ENCODE assay signal across 19 mouse cellular contexts in genomic region chr6:140577822-140578170, GRCm38 (mm10). TPM values are rescaled to one million over a fixed set of nuclear protein-coding genes. Genes with fewer than 3 reads are reported as not detected.
DNase-seq lines count a peak whose midpoint lies in the region; ATAC-seq and TF ChIP-seq lines count a peak whose summit lies in the region.
"Had no signal": no experiment of that assay in that cellular context is flagged by ENCODE, and none has a peak within 500 bp of the region (broad histone marks: within the 10 kb centered on the region; RNA-seq: fewer than 3 reads in every experiment).

No protein-coding gene starts in this region.

- peaks cover 26% of the 10 kb centered on the region; the same call in 1 of the 2 replicates for H3K36me3 ChIP-seq in liver, embryonic 12.5 days
- peaks cover 0 to 9% of the 10 kb centered on the region in 2 experiments; a peak in 1 of 4 replicates for H3K36me3 ChIP-seq in MEL (ENCODE audit: control insufficient read depth in 1 of 2, insufficient read depth in 2 of 2, low read length in 2 of 2)
- no peaks in the 10 kb centered on the region for H3K36me3 ChIP-seq in liver, embryonic 14.5 days (replicated peaks; ENCODE audit: control insufficient read depth, insufficient read depth, low read depth)
- peaks cover 27% of the 10 kb centered on the region for H3K36me3 ChIP-seq in hindbrain, embryonic 16.5 days (ENCODE audit: control insufficient read depth, insufficient read depth, low read length)

- no peak for TF ChIP-seq EP300 in MEL (IDR thresholded peaks at IDR 0.05; ENCODE audit: low read depth in 1 of 2, low read length in 2 of 2)
- TF ChIP-seq EP300 in liver, embryonic 14.5 days (IDR thresholded peaks at IDR 0.05; ENCODE audit: low read depth) = no peak

- H3K4me2 ChIP-seq in liver, embryonic 12.5 days = no peak overlapping the region
- no peak overlapping the region for H3K4me2 ChIP-seq in liver, embryonic 14.5 days (ENCODE audit: low read depth)
- H3K4me2 ChIP-seq in hindbrain, embryonic 16.5 days (ENCODE audit: low read length) = no peak overlapping the region
- H3K4me2 ChIP-seq: embryonic facial prominence, embryonic 13.5 days; forebrain, embryonic 13.5 days; heart, embryonic 13.5 days; hindbrain, embryonic 12.5 days had no signal

- TF ChIP-seq POLR2A in MEL (IDR thresholded peaks at IDR 0.05; ENCODE audit: control insufficient read depth in 1 of 2, insufficient read depth in 1 of 2, low read depth in 1 of 2, low read length in 2 of 2, poor library complexity in 1 of 2) = no peak

- H3K4me1 ChIP-seq in liver, embryonic 12.5 days = 0 out of 2 replicates have a peak, but pooled peaks cover 7% of the 10 kb centered on the region
- H3K4me1 ChIP-seq in MEL (ENCODE audit: control insufficient read depth in 1 of 2, insufficient read depth in 2 of 2, low read length in 2 of 2) = peaks cover 4 to 6% of the 10 kb centered on the region in 2 experiments; a peak in 3 of 4 replicates
- H3K4me1 ChIP-seq in liver, embryonic 14.5 days (replicated peaks; ENCODE audit: control insufficient read depth in 2 of 2, insufficient read depth in 2 of 2, low read length in 1 of 2) = no peaks in the 10 kb centered on the region
- H3K4me1 ChIP-seq in hindbrain, embryonic 16.5 days (ENCODE audit: control insufficient read depth, insufficient read depth, low read depth, low read length) = no peaks in the 10 kb centered on the region
- H3K4me1 ChIP-seq: embryonic facial prominence, embryonic 13.5 days; forebrain, embryonic 13.5 days; hindbrain, embryonic 12.5 days had no signal

- H3K9ac ChIP-seq in liver, embryonic 12.5 days = no peak overlapping the region
- H3K9ac ChIP-seq in MEL (ENCODE audit: control insufficient read depth, low read depth, low read length, poor library complexity, severe bottlenecking) = no peak overlapping the region
- no peak overlapping the region for H3K9ac ChIP-seq in liver, embryonic 14.5 days (replicated peaks)
- no peak overlapping the region for H3K9ac ChIP-seq in hindbrain, embryonic 16.5 days (ENCODE audit: low read depth, low read length)
- H3K9ac ChIP-seq: embryonic facial prominence, embryonic 13.5 days; forebrain, embryonic 13.5 days; heart, embryonic 13.5 days; hindbrain, embryonic 12.5 days had no signal

- 66% methylated on average over 4 of the region's 4 CpGs for WGBS in liver, embryonic 12.5 days (ENCODE audit: insufficient replicate concordance)
- 63% methylated on average over 4 of the region's 4 CpGs for WGBS in liver, embryonic 14.5 days (ENCODE audit: insufficient replicate concordance)
- WGBS in hindbrain, embryonic 16.5 days = 94% methylated on average over 4 of the region's 4 CpGs

- no peak for DNase-seq in liver
- DNase-seq in MEL (ENCODE audit: low read depth, low spot score) = peak; percentile 66
- DNase-seq in liver, embryonic 14.5 days (ENCODE audit: low read depth in 3 of 3, low spot score in 3 of 3) = no peak
- peak; percentile 24 for DNase-seq in naive thymus-derived CD4-positive, alpha-beta T cell, adult 2 months (ENCODE audit: low read depth)
- no peak for DNase-seq in right cerebral cortex, postnatal 4 days
- DNase-seq in embryo, embryonic 11 days = no peak
- DNase-seq: adrenal gland, postnatal 14 days; cerebellum, adult 11-12 months; cerebellum, adult 9-10 months; cerebellum, postnatal 25 days; gastrocnemius, adult 2 months; gastrocnemius, postnatal 25 days; heart, postnatal 4 days had no signal

- no peak overlapping the region for H3K4me3 ChIP-seq in liver, embryonic 12.5 days
- H3K4me3 ChIP-seq in MEL (ENCODE audit: control insufficient read depth in 1 of 2, insufficient read depth in 1 of 2, low read depth in 2 of 2, low read length in 2 of 2) = no peak overlapping the region
- H3K4me3 ChIP-seq in liver, embryonic 14.5 days (ENCODE audit: insufficient read depth in 1 of 2, low read depth in 2 of 2, low read length in 2 of 2) = no peak overlapping the region
- H3K4me3 ChIP-seq in hindbrain, embryonic 16.5 days (ENCODE audit: low read length) = no peak overlapping the region
- H3K4me3 ChIP-seq: embryonic facial prominence, embryonic 13.5 days; forebrain, embryonic 13.5 days; gastrocnemius, adult 2 months; heart, embryonic 13.5 days; hindbrain, embryonic 12.5 days had no signal

- 0 out of 2 replicates have a peak, but pooled peaks have one; percentile 37 for ATAC-seq in liver, embryonic 12.5 days
- peak; percentile 63; the same call in 1 of the 2 replicates for ATAC-seq in liver, embryonic 14.5 days (ENCODE audit: insufficient read depth)
- ATAC-seq in hindbrain, embryonic 16.5 days = no peak
- ATAC-seq: forebrain, embryonic 13.5 days had no signal

- H3K79me2 ChIP-seq in MEL (ENCODE audit: control insufficient read depth, insufficient read depth, low read length, poor library complexity) = no peaks in the 10 kb centered on the region

- H3K27me3 ChIP-seq in liver, embryonic 12.5 days (replicated peaks) = no peaks in the 10 kb centered on the region
- no peaks in the 10 kb centered on the region for H3K27me3 ChIP-seq in MEL (ENCODE audit: control insufficient read depth in 1 of 2, insufficient read depth in 2 of 2, low read length in 2 of 2)
- H3K27me3 ChIP-seq in liver, embryonic 14.5 days (ENCODE audit: control insufficient read depth, insufficient read depth, low read length) = no peaks in the 10 kb centered on the region
- H3K27me3 ChIP-seq in hindbrain, embryonic 16.5 days (replicated peaks; ENCODE audit: control insufficient read depth, insufficient read depth, low read length) = no peaks in the 10 kb centered on the region
- H3K27me3 ChIP-seq: embryonic facial prominence, embryonic 13.5 days; forebrain, embryonic 13.5 days; heart, embryonic 13.5 days; hindbrain, embryonic 12.5 days had no signal

- H3K27ac ChIP-seq in liver, embryonic 12.5 days = no peak overlapping the region
- H3K27ac ChIP-seq in MEL (ENCODE audit: control insufficient read depth, low read depth, low read length) = no peak overlapping the region
- H3K27ac ChIP-seq in liver, embryonic 14.5 days = no peak overlapping the region
- no peak overlapping the region for H3K27ac ChIP-seq in hindbrain, embryonic 16.5 days (ENCODE audit: low read depth, low read length)
- H3K27ac ChIP-seq: embryonic facial prominence, embryonic 13.5 days; forebrain, embryonic 13.5 days; gastrocnemius, adult 2 months; heart, embryonic 13.5 days; hindbrain, embryonic 12.5 days had no signal

- no peak for TF ChIP-seq CTCF in MEL (IDR thresholded peaks at IDR 0.05 in 2 of 3, conservative IDR thresholded peaks at IDR 0.05 in 1 of 3; ENCODE audit: control insufficient read depth in 1 of 3, insufficient read depth in 1 of 3, low read depth in 2 of 3, low read length in 3 of 3, poor library complexity in 1 of 3, severe bottlenecking in 1 of 3)
- TF ChIP-seq CTCF in liver, embryonic 14.5 days (IDR thresholded peaks at IDR 0.05; ENCODE audit: low read depth) = no peak

- no peaks in the 10 kb centered on the region for H3K9me3 ChIP-seq in liver, embryonic 12.5 days (replicated peaks)
- H3K9me3 ChIP-seq in MEL (replicated peaks; ENCODE audit: insufficient read depth, low read length) = no peaks in the 10 kb centered on the region
- H3K9me3 ChIP-seq in liver, embryonic 14.5 days (ENCODE audit: control insufficient read depth, low read length) = no peaks in the 10 kb centered on the region
- no peaks in the 10 kb centered on the region for H3K9me3 ChIP-seq in hindbrain, embryonic 16.5 days (ENCODE audit: control insufficient read depth, low read length)
- H3K9me3 ChIP-seq: embryonic facial prominence, embryonic 13.5 days; forebrain, embryonic 13.5 days; hindbrain, embryonic 12.5 days had no signal

- no peak for TF ChIP-seq RAD21 in MEL (IDR thresholded peaks at IDR 0.05; ENCODE audit: low read depth, low read length)

TF ChIP-seq in MEL, 35 proteins besides CTCF, POLR2A, EP300 and RAD21:
- no peak for TF ChIP-seq GATA1 (IDR thresholded peaks at IDR 0.05; ENCODE audit: low read depth, low read length)
- no peak for TF ChIP-seq MEF2A (IDR thresholded peaks at IDR 0.05; ENCODE audit: extremely low read depth, insufficient replicate concordance, low read depth, low read length, poor library complexity, severe bottlenecking)
- no peak for TF ChIP-seq NELFE (IDR thresholded peaks at IDR 0.05; ENCODE audit: low read depth, low read length)
- TF ChIP-seq KAT2A (conservative IDR thresholded peaks at IDR 0.05; ENCODE audit: low read depth, low read length) = no peak
- TF ChIP-seq MYB (IDR thresholded peaks at IDR 0.05; ENCODE audit: low read depth, low read length) = no peak
- TF ChIP-seq POLR2AphosphoS2 (IDR thresholded peaks at IDR 0.05; ENCODE audit: low read length) = no peak
- no peak; the same call in 1 of the 2 replicates for TF ChIP-seq MYC (IDR thresholded peaks at IDR 0.05; ENCODE audit: low read depth, low read length)
- TF ChIP-seq MAZ (IDR thresholded peaks at IDR 0.05; ENCODE audit: low read depth, low read length) = no peak
- TF ChIP-seq ETS1 (IDR thresholded peaks at IDR 0.05; ENCODE audit: low read depth, low read length) = no peak
TF ChIP-seq in MEL: peak in this region for 0.

RNA-seq across cellular contexts. Expression of gene Aebp2, which starts 44.7 kb away (rescaled TPM):
- 6.1 and 6.5 TPM in 2 replicates for polyA plus RNA-seq in liver, embryonic 12.5 days (2016; fragmentation: Nextera tagmentation; extraction: Ambion mirVana)
- total RNA-seq in MEL (2012; rRNA removed) = 25.9 and 29.5 TPM in 2 replicates
- polyA plus RNA-seq in MEL (2012; ENCODE audit: insufficient read depth in 1 of 2, insufficient read length in 2 of 2, low read depth in 1 of 2, low replicate concordance in 2 of 2, missing spikeins in 1 of 2) = 10 to 100 TPM; 32.5 to 42.0 TPM
- 8.0 and 10.7 TPM in 2 replicates for polyA plus RNA-seq in liver, embryonic 14.5 days (2012; rRNA removed)
- 3.3 TPM in 2 replicates for polyA plus RNA-seq in liver, embryonic 14.5 days (2014; fragmentation: Nextera tagmentation; extraction: Ambion mirVana)
- 6.2 and 7.7 TPM in 2 replicates for polyA plus RNA-seq in hindbrain, embryonic 16.5 days (2015; fragmentation: Nextera tagmentation; extraction: Ambion mirVana)

Comparison
In these comparisons a context has a peak if more than half of its experiments do, and no peak if none do; other contexts are left out.
1. DNase-seq: peak in MEL (single experiment) and naive thymus-derived CD4-positive, alpha-beta T cell, adult 2 months (single experiment); none in liver (single experiment), liver, embryonic 14.5 days (0 of 3), right cerebral cortex, postnatal 4 days (single experiment) and embryo, embryonic 11 days (single experiment).